Mouse (Mus musculus) left cerebral cortex, postnatal 10 days (tissue): ENCODE measurements at regions not wholly inside any gene's neighbourhood (a gene's known extent, or its start where the extent isn't known, plus 50 kb on each side); places are given as distances from the start of the nearest gene placed in this dataset.

Experiments
- DNase-seq, 2 experiments: peaks; one replicate each; pipeline ENCODE4 v3.0.0; 2021 to 2022; ENCODE audit warnings: low spot score in 2 of 2, mixed read lengths in 1 of 2; ENCODE audit errors: extremely low spot score in 1 of 2
- intact Hi-C: fragments of 180-260 bp; cut with DNase I; formaldehyde crosslinking; loops from one replicate; pipeline ENCODE4 v1.15.1; 2025

DNA sequence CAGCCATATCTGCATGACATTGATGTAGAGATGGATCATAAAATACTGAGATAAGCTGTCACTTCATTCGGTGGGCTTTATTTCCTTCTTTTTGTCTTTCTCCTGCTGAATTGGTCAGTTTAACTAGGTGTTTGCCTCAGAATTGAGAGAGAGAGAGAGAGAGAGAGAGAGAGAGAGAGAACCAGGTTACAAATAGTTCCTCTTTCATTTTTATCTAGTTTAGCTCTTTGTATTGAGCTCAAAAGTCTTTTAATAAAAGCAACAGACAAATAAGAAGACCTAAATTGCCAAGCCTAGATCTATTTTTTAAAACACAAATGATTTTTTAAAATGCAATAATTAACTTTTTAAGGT is 253.4 kb upstream of the Zeb2 start:
- intact Hi-C loops, result no loop called here
- DNase-seq, result no peak

GRCm38 (mm10) chr2:45369914-45370614 is 252.9 kb upstream of the Zeb2 start:
- DNase-seq, result no peak
- intact Hi-C loops, result no loop called here

DNA sequence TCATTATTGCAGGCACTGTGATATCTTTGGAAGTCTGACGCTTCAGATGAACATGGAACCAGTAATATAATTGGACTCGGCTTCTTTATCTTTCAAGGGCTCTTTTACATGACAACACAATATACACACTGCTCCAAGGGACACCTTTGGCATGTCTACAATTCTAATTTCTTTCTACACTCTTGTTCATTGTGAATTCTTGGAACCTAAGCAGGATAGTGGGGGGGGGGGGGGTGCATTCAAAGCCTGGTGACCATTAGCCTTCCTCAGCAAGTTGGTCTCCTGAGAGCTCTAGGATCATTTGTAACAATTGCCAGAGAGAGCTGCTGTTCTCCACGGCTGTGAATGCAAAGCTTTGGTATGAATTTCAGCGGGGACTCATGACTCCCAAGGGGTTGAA is 252.2 kb upstream of the Zeb2 start:
- DNase-seq, result no peak
- intact Hi-C loops, result no loop called here

- DNase-seq, result no peak
- intact Hi-C loops, result no loop called here
These were observed 250.4 kb upstream of the Zeb2 start for GRCm38 (mm10) chr2:45367436-45368193.

GRCm38 (mm10) chr2:45357266-45357665 is 240.1 kb upstream of the Zeb2 start:
- intact Hi-C loops, result no loop called here
- no peak for DNase-seq

- no peak for DNase-seq
- intact Hi-C loops, result no loop called here
These were observed 239.5 kb upstream of the Zeb2 start for GRCm38 (mm10) chr2:45356558-45357170.

- intact Hi-C loops, result no loop called here
- DNase-seq, result no peak
These were observed 238.8 kb upstream of the Zeb2 start for GRCm38 (mm10) chr2:45356021-45356420.

DNA sequence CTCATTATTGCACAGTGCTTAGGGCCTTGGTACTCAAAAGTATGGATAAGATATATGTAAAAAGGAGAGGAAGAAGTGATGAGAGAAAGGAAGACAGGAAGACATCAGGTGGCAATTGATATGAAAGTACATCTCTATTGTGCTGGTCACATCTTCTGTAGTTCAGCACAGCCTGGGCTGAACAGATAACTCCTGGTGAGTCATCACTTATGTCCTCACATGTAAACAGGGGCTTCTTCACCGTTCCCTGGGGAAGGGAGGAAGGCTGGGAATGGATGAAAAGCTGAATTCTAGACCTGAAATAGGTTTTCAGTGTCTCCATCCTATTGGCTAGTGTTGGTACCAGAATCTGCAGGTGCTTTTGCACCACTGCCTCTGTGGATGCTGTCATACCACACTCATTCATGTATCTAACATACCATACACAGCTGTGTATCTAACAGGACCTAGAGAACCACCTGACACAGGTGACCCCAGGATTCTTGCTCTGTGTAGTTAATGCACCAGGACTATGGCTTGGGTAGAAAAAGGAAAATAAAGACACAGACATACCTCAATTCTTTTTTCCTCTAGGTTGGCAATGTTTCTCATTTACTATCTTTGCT is 234.4 kb upstream of the Zeb2 start:
- intact Hi-C loops, result no loop called here

DNA sequence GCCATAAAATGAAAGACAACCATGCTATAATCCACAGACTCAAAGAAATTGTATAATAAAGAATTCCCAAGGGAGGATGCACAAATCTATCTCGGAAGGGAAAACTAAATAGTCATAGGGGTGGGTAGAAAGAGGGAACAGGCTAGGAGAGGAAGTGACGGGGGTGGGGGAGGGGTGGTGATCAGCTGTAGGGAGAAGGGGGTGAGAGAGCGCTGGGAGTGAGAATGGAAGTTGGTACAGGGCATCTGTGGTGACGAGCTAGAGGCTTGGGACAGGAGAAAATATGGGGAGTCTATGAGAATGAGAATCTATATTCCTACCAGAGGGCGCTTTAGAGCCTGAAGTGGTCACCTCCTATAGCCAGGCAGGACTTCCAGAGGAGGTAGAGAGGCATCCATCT is 229.2 kb upstream of the Zeb2 start:
- no peak for DNase-seq
- intact Hi-C loops, result no loop called here

More for the DNA sequence above, 234.4 kb upstream of the Zeb2 start:
- DNase-seq, result no peak

- DNase-seq, result no peak
- intact Hi-C loops, result no loop called here
These were observed 222.7 kb upstream of the Zeb2 start for GRCm38 (mm10) chr2:45339866-45340265.

- no peak for DNase-seq
- intact Hi-C loops, result no loop called here
These were observed 221.6 kb upstream of the Zeb2 start for GRCm38 (mm10) chr2:45338809-45339208.

DNA sequence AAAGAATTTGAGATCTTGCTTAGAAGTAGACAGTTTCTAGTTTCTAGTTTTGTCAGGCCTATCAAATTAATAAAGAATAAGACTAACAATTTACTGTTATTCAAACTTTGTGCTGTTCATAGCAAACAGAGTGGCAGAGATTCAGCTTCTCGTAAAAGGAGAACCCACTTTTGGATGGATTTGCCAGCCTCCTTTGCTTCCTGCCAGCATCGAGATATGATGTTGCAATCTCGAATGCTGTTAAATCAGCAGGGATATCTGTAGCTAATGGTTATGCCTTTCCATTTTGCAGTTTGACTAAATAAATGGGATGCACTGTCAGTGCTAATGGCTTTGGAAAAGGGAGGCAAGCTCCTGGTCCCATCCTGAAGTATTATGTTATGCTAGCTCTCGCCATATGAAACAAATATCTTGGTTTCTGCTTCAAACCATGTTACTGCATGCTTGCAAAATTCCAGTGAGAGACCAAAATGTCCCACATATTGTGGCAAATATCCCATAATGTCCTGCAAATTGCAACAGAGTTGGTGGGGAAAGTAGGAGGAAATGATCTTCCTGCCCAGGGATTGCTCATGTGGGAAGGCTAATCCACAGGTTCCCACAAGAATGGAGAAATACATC is 199.9 kb upstream of the Zeb2 start:
- intact Hi-C loops, result no loop called here
- no peak for DNase-seq

- DNase-seq, result no peak
- intact Hi-C loops, result no loop called here
These were observed 170.4 kb upstream of the Zeb2 start for GRCm38 (mm10) chr2:45287530-45288009.

DNA sequence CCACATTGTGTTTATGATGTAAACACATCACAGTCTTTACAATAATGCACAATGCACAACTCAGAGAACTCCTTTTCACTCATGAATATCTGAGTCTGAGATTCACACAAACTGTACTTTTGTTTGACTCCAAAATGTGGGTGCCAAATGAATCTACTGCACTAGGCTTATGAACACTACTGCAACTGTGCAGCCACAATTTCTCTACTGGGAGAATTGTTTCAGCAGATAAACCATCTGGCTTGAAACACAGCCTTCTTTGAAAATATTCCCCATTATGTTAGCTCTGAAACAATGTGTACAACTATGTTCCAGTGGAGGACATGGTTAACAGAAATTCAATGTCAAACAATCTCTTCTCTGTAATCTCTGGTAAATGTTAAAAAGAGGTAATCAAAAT is 166.6 kb upstream of the Zeb2 start:
- DNase-seq, result no peak
- intact Hi-C loops, result no loop called here

DNA sequence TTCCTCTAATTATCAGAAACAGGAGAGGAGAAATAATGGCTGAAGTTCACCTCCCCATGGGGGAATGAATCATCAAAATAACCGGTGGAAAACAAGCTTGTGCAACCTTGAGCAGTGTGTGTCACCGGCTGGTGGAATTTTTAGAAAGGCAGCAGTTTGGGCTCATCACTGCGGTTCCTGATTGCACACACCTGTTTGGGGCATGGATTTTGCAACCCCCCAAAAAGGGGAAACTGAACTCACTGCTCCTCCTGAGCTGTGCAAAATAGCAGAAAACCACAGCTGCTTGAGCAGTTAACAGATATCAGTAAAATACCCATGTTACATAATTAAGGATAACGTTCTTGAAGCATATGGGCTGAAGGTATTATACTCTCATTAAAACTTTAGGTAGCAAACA is 162.3 kb upstream of the Zeb2 start:
- intact Hi-C loops, result no loop called here
- DNase-seq, result no peak

- intact Hi-C loops, result no loop called here
- no peak for DNase-seq
These were observed 160.4 kb upstream of the Zeb2 start for GRCm38 (mm10) chr2:45277602-45278001.

DNA sequence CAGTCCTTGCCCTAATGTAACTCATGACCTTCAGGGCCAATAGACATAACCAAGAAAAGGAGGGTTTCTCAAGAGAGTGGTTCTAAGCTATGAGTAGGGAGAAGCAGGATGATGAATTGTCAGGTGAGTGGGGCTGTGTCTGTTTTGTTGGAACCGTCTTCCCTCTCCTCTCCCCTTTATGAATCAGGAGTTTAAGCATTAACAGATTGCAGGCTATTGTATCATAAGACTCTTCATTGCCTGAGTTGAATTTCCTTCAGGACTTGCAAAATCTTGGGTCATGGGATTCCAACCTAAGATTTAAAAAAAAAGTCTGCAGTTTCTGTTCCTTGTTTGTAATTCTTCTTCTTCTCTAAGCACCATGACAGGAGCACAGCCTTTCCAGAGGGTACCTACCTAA is 159.5 kb upstream of the Zeb2 start:
- intact Hi-C loops, result no loop called here
- DNase-seq, result no peak

DNA sequence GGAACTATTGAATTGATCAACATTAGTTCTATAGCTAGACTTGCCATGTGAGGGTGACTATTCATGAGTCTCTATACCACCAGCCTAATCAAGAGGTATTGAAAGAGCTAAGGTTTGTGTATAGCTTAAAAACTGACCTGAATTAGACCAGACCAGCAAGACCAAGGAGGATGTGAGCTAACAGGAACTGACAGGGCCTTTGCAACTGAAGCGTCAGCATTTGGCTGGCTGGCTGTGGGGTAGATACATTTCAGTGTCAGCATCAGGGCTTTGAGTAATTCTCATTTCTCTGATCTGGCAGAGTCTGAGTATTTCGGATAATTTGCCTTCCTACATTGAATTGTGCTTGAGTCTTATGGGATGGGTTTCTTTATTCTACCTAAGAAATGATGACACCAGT is 152.8 kb upstream of the Zeb2 start:
- intact Hi-C loops, result no loop called here

DNA sequence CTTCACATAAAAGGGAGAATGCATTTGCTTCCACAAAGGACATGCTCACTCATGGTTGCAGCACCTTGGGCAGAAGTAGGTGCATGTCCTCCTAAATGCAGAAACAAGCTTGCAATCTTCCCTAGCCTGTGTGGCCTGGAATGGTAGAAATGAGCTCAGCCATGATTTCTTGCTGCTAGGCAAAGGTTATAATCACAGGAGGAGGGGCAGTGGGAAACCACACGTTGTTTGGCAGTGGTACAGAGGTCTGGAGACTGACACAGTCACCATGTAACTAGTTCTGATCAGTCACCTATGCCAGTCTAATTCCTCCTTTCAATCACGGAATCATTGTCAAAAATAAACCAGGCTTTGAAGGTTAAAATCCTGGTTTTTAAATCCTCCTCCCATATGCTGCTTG is 148.6 kb upstream of the Zeb2 start:
- no peak for DNase-seq
- intact Hi-C loops, result no loop called here

More for the DNA sequence above, 152.8 kb upstream of the Zeb2 start:
- no peak for DNase-seq
